Mouse (Mus musculus) bone marrow, adult 2 months (tissue): ENCODE data around the gene Mybpc3.
A peak's percentile ranks its signal among the peaks of the same experiment; 100 is the strongest.

ENCODE experiments used
- CTCF ChIP-seq: fragments of 200-500 bp; IDR thresholded peaks from 2 replicates; pipeline ENCODE4 v1.5.1; 2011; ENCODE audit warnings: low read length, control low read depth; ENCODE audit not compliant: control insufficient read depth, insufficient read depth
- POLR2A ChIP-seq: fragments of 200-500 bp; IDR thresholded peaks from 2 replicates; pipeline ENCODE4 v1.6.1; 2011; ENCODE audit warnings: low read depth, mild to moderate bottlenecking, control low read depth, low read length, borderline replicate concordance; ENCODE audit not compliant: control insufficient read depth

GRCm38 (mm10) chr2:91081775-91082695, 35.9 kb upstream of the Mybpc3 start, which contains the start of gene Spi1:
- TF ChIP-seq POLR2A = peak; percentile 40; the same call in 1 of the 2 replicates
- TF ChIP-seq CTCF = no peak
